Mouse (Mus musculus): ENCODE results near the gene Neurod4. TPM values are rescaled to one million over a fixed set of nuclear protein-coding genes. Genes with fewer than 3 reads are reported as not detected.

Gene Neurod4
- total RNA-seq, 2 experiments from 2014 or later, result not detected

- no peak for ATAC-seq (replicated peaks; ENCODE audit: low FRiP score, low TSS enrichment, poor library complexity, severe bottlenecking)
These were observed 35.8 kb downstream of the Neurod4 start for GRCm38 (mm10) chr10:130244271-130244670.

GRCm38 (mm10) chr10:130238318-130239209 lies 41.5 kb downstream of the Neurod4 start:
- ATAC-seq (replicated peaks; ENCODE audit: low FRiP score, low TSS enrichment, poor library complexity, severe bottlenecking), result no peak

- no peak for ATAC-seq (replicated peaks; ENCODE audit: low FRiP score, low TSS enrichment, poor library complexity, severe bottlenecking)
These were observed 45.5 kb downstream of the Neurod4 start for GRCm38 (mm10) chr10:130234576-130234975.

- ATAC-seq (replicated peaks; ENCODE audit: low FRiP score, low TSS enrichment, poor library complexity, severe bottlenecking), result no peak
These were observed 47.9 kb downstream of the Neurod4 start for GRCm38 (mm10) chr10:130232117-130232516.

GRCm38 (mm10) chr10:130229584-130229983 lies 50.5 kb downstream of the Neurod4 start:
- peak; percentile 54; the same call in 1 of the 2 replicates for ATAC-seq (replicated peaks; ENCODE audit: low FRiP score, low TSS enrichment, poor library complexity, severe bottlenecking)

- peak; percentile 94 for ATAC-seq (replicated peaks; ENCODE audit: low FRiP score, low TSS enrichment, poor library complexity, severe bottlenecking)
These were observed 51.8 kb downstream of the Neurod4 start for GRCm38 (mm10) chr10:130228246-130228645.

- ATAC-seq (replicated peaks; ENCODE audit: low FRiP score, low TSS enrichment, poor library complexity, severe bottlenecking), result no peak
These were observed 55.0 kb downstream of the Neurod4 start for GRCm38 (mm10) chr10:130225034-130225433.

Other genes starting within 250 kb of the Neurod4 start
- gene Olfr821, start 249.9 kb downstream of the Neurod4 start, total RNA-seq (2014; fragmentation: Nextera tagmentation), result not detected in 2 replicates
- gene Olfr821, start 249.9 kb downstream of the Neurod4 start, total RNA-seq (2017), result not detected in 2 replicates
- not detected in 2 replicates for gene Olfr822, start 209.0 kb downstream of the Neurod4 start, total RNA-seq (2014; fragmentation: Nextera tagmentation)
- gene Olfr822, start 209.0 kb downstream of the Neurod4 start, total RNA-seq (2017), result not detected in 2 replicates
- not detected in 2 replicates for gene Olfr823, start 164.9 kb downstream of the Neurod4 start, total RNA-seq (2014; fragmentation: Nextera tagmentation)
- gene Olfr823, start 164.9 kb downstream of the Neurod4 start, total RNA-seq (2017), result not detected in 2 replicates
- gene Olfr824, start 150.2 kb downstream of the Neurod4 start, total RNA-seq (2014; fragmentation: Nextera tagmentation), result not detected in 2 replicates
- gene Olfr824, start 150.2 kb downstream of the Neurod4 start, total RNA-seq (2017), result not detected in 2 replicates
- gene Olfr825, start 113.5 kb downstream of the Neurod4 start, total RNA-seq (2014; fragmentation: Nextera tagmentation), result not detected in 2 replicates
- gene Olfr825, start 113.5 kb downstream of the Neurod4 start, total RNA-seq (2017), result not detected in 2 replicates
- not detected in 2 replicates for gene Olfr826, start 96.1 kb downstream of the Neurod4 start, total RNA-seq (2014; fragmentation: Nextera tagmentation)
- not detected in 2 replicates for gene Olfr826, start 96.1 kb downstream of the Neurod4 start, total RNA-seq (2017)
- not detected in 2 replicates for gene Olfr827, start 65.8 kb downstream of the Neurod4 start, total RNA-seq (2014; fragmentation: Nextera tagmentation)
- not detected in 2 replicates for gene Olfr827, start 65.8 kb downstream of the Neurod4 start, total RNA-seq (2017)
- 2.6 and 3.7 TPM in 2 replicates for gene Tespa1, start 42.6 kb upstream of the Neurod4 start, total RNA-seq (2014; fragmentation: Nextera tagmentation)
- gene Tespa1, start 42.6 kb upstream of the Neurod4 start, total RNA-seq (2017), result 10.9 and 12.2 TPM in 2 replicates
- gene Vmn2r84, start 114.1 kb upstream of the Neurod4 start, total RNA-seq (2014; fragmentation: Nextera tagmentation), result not detected in 2 replicates
- gene Vmn2r84, start 114.1 kb upstream of the Neurod4 start, total RNA-seq (2017), result not detected in 2 replicates
- 0.17 TPM in 1 of 2 replicates, not detected in the other for gene Vmn2r85, start 149.5 kb upstream of the Neurod4 start, total RNA-seq (2014; fragmentation: Nextera tagmentation)
- not detected in 2 replicates for gene Vmn2r85, start 149.5 kb upstream of the Neurod4 start, total RNA-seq (2017)
- not detected in 2 replicates for gene Vmn2r86, start 175.8 kb upstream of the Neurod4 start, total RNA-seq (2014; fragmentation: Nextera tagmentation)
- not detected in 2 replicates for gene Vmn2r86, start 175.8 kb upstream of the Neurod4 start, total RNA-seq (2017)
- not detected in 2 replicates for gene Vmn2r87, start 217.2 kb upstream of the Neurod4 start, total RNA-seq (2014; fragmentation: Nextera tagmentation)
- not detected in 2 replicates for gene Vmn2r87, start 217.2 kb upstream of the Neurod4 start, total RNA-seq (2017)